Mouse (Mus musculus): ENCODE results near the gene Gm20715. TPM values are rescaled to one million over a fixed set of nuclear protein-coding genes. Genes with fewer than 3 reads are reported as not detected.

Gm20715 gene
- polyA plus RNA-seq, 1 experiment from 2014 or later: not detected

GRCm38 (mm10) chr7:6372993-6373392, 37.1 kb upstream of the Gm20715 start:
- H3K27me3 ChIP-seq (ENCODE audit: control insufficient read depth, insufficient read depth, low read depth, low read length): no peaks in the 10 kb centered on the region
- H3K9me3 ChIP-seq (ENCODE audit: control insufficient read depth, low read length): no peaks in the 10 kb centered on the region
- H3K9ac ChIP-seq (ENCODE audit: low read length): no peak overlapping the region
- no peak overlapping the region for H3K4me2 ChIP-seq (ENCODE audit: low read depth, low read length)
- no peak for ATAC-seq (ENCODE audit: low read depth)
- H3K4me1 ChIP-seq (replicated peaks; ENCODE audit: control insufficient read depth, insufficient read depth, low read length): no peaks in the 10 kb centered on the region
- no peak overlapping the region for H3K27ac ChIP-seq (ENCODE audit: low read length)
- H3K4me3 ChIP-seq (ENCODE audit: low read length): no peak overlapping the region
- WGBS: 89% methylated on average over 3 of the region's 3 CpGs
- no peaks in the 10 kb centered on the region for H3K36me3 ChIP-seq (ENCODE audit: control insufficient read depth, insufficient read depth, low read length)

- ATAC-seq (ENCODE audit: low read depth): no peak
- no peaks in the 10 kb centered on the region for H3K36me3 ChIP-seq (ENCODE audit: control insufficient read depth, insufficient read depth, low read length)
- H3K4me3 ChIP-seq (ENCODE audit: low read length): no peak overlapping the region
- no peak overlapping the region for H3K9ac ChIP-seq (ENCODE audit: low read length)
- 0 out of 2 replicates have a peak, but pooled peaks cover 2% of the 10 kb centered on the region for H3K4me1 ChIP-seq (replicated peaks; ENCODE audit: control insufficient read depth, insufficient read depth, low read length)
- H3K27ac ChIP-seq (ENCODE audit: low read length): no peak overlapping the region
- WGBS: 80% methylated on average over 8 of the region's 8 CpGs
- no peaks in the 10 kb centered on the region for H3K27me3 ChIP-seq (ENCODE audit: control insufficient read depth, insufficient read depth, low read depth, low read length)
- no peaks in the 10 kb centered on the region for H3K9me3 ChIP-seq (ENCODE audit: control insufficient read depth, low read length)
- H3K4me2 ChIP-seq (ENCODE audit: low read depth, low read length): no peak overlapping the region
Observed at GRCm38 (mm10) chr7:6378441-6378840, 31.6 kb upstream of the Gm20715 start.

GRCm38 (mm10) chr7:6381431-6381830, 28.6 kb upstream of the Gm20715 start:
- no peak for ATAC-seq (ENCODE audit: low read depth)
- Histone ChIP-seq H3K27me3 (ENCODE audit: control insufficient read depth, insufficient read depth, low read depth, low read length) (no peaks in the 10 kb centered on the region), H3K4me3 (ENCODE audit: low read length) (no peak overlapping the region), H3K9ac (ENCODE audit: low read length) (no peak overlapping the region), H3K4me1 (replicated peaks; ENCODE audit: control insufficient read depth, insufficient read depth, low read length) (peaks cover 10% of the 10 kb centered on the region), H3K4me2 (ENCODE audit: low read depth, low read length) (no peak overlapping the region), H3K36me3 (ENCODE audit: control insufficient read depth, insufficient read depth, low read length) (no peaks in the 10 kb centered on the region), H3K9me3 (ENCODE audit: control insufficient read depth, low read length) (no peaks in the 10 kb centered on the region), H3K27ac (ENCODE audit: low read length) (no peak overlapping the region)
- WGBS: 73% methylated on average over 2 of the region's 2 CpGs

- peak within 1 kb of the TSS; percentile 84 for H3K4me2 ChIP-seq (ENCODE audit: low read depth, low read length)
Observed at GRCm38 (mm10) chr7:6383044-6383455, 27.0 kb upstream of the Gm20715 start, which contains the start of gene Zfp28. TSS of gene Zfp28 (plus strand) at chr7:6383295.

GRCm38 (mm10) chr7:6384011-6384410, 26.1 kb upstream of the Gm20715 start:
- H3K4me3 ChIP-seq (ENCODE audit: low read length): peak overlapping the region; percentile 76
- no peaks in the 10 kb centered on the region for H3K9me3 ChIP-seq (ENCODE audit: control insufficient read depth, low read length)
- H3K36me3 ChIP-seq (ENCODE audit: control insufficient read depth, insufficient read depth, low read length): no peaks in the 10 kb centered on the region
- WGBS: 52% methylated on average over 8 of the region's 8 CpGs
- H3K27me3 ChIP-seq (ENCODE audit: control insufficient read depth, insufficient read depth, low read depth, low read length): no peaks in the 10 kb centered on the region
- no peak for ATAC-seq (ENCODE audit: low read depth)
- H3K27ac ChIP-seq (ENCODE audit: low read length): no peak overlapping the region
- H3K4me1 ChIP-seq (replicated peaks; ENCODE audit: control insufficient read depth, insufficient read depth, low read length): peaks cover 10% of the 10 kb centered on the region
- H3K4me2 ChIP-seq (ENCODE audit: low read depth, low read length): peak overlapping the region; percentile 84
- peak overlapping the region; percentile 82 for H3K9ac ChIP-seq (ENCODE audit: low read length)

More at GRCm38 (mm10) chr7:6383044-6383455, 27.0 kb upstream of the Gm20715 start, which contains the start of gene Zfp28:
- Histone ChIP-seq H3K27ac (ENCODE audit: low read length) (no peak within 1 kb of the TSS), H3K4me1 (replicated peaks; ENCODE audit: control insufficient read depth, insufficient read depth, low read length) (peaks cover 10% of the 10 kb centered on the region), H3K36me3 (ENCODE audit: control insufficient read depth, insufficient read depth, low read length) (no peaks in the 10 kb centered on the region), H3K9me3 (ENCODE audit: control insufficient read depth, low read length) (no peaks in the 10 kb centered on the region), H3K4me3 (ENCODE audit: low read length) (peak within 1 kb of the TSS; percentile 76), H3K9ac (ENCODE audit: low read length) (peak within 1 kb of the TSS; percentile 82), H3K27me3 (ENCODE audit: control insufficient read depth, insufficient read depth, low read depth, low read length) (no peaks in the 10 kb centered on the region)
- WGBS: under 1% methylated on average over 28 of the region's 28 CpGs
- peak; percentile 98 for ATAC-seq (ENCODE audit: low read depth)

GRCm38 (mm10) chr7:6386995-6387394, 23.1 kb upstream of the Gm20715 start:
- Histone ChIP-seq H3K27ac (ENCODE audit: low read length) (no peak overlapping the region; the same call in 1 of the 2 replicates), H3K4me1 (replicated peaks; ENCODE audit: control insufficient read depth, insufficient read depth, low read length) (peaks cover 10% of the 10 kb centered on the region), H3K9ac (ENCODE audit: low read length) (no peak overlapping the region), H3K4me2 (ENCODE audit: low read depth, low read length) (no peak overlapping the region), H3K4me3 (ENCODE audit: low read length) (no peak overlapping the region), H3K9me3 (ENCODE audit: control insufficient read depth, low read length) (no peaks in the 10 kb centered on the region), H3K27me3 (ENCODE audit: control insufficient read depth, insufficient read depth, low read depth, low read length) (no peaks in the 10 kb centered on the region), H3K36me3 (ENCODE audit: control insufficient read depth, insufficient read depth, low read length) (peaks cover 4% of the 10 kb centered on the region; the same call in 1 of the 2 replicates)
- no peak for ATAC-seq (ENCODE audit: low read depth)
- 79% methylated on average over 8 of the region's 8 CpGs for WGBS

- 85% methylated on average over 5 of the region's 5 CpGs for WGBS
Observed at GRCm38 (mm10) chr7:6388971-6389370, 21.1 kb upstream of the Gm20715 start.

GRCm38 (mm10) chr7:6389449-6389848, 20.6 kb upstream of the Gm20715 start:
- ATAC-seq (ENCODE audit: low read depth): no peak
- no peaks in the 10 kb centered on the region for H3K9me3 ChIP-seq (ENCODE audit: control insufficient read depth, low read length)
- no peak overlapping the region for H3K27ac ChIP-seq (ENCODE audit: low read length)
- 69% methylated on average over 5 of the region's 5 CpGs for WGBS
- no peaks in the 10 kb centered on the region for H3K4me1 ChIP-seq (replicated peaks; ENCODE audit: control insufficient read depth, insufficient read depth, low read length)
- H3K4me2 ChIP-seq (ENCODE audit: low read depth, low read length): no peak overlapping the region
- H3K36me3 ChIP-seq (ENCODE audit: control insufficient read depth, insufficient read depth, low read length): peaks cover 19% of the 10 kb centered on the region
- H3K27me3 ChIP-seq (ENCODE audit: control insufficient read depth, insufficient read depth, low read depth, low read length): no peaks in the 10 kb centered on the region
- no peak overlapping the region for H3K9ac ChIP-seq (ENCODE audit: low read length)
- H3K4me3 ChIP-seq (ENCODE audit: low read length): no peak overlapping the region

More at GRCm38 (mm10) chr7:6388971-6389370, 21.1 kb upstream of the Gm20715 start:
- Histone ChIP-seq H3K9ac (ENCODE audit: low read length) (no peak overlapping the region), H3K36me3 (ENCODE audit: control insufficient read depth, insufficient read depth, low read length) (peaks cover 16% of the 10 kb centered on the region), H3K27me3 (ENCODE audit: control insufficient read depth, insufficient read depth, low read depth, low read length) (no peaks in the 10 kb centered on the region), H3K4me3 (ENCODE audit: low read length) (no peak overlapping the region), H3K27ac (ENCODE audit: low read length) (no peak overlapping the region), H3K4me1 (replicated peaks; ENCODE audit: control insufficient read depth, insufficient read depth, low read length) (peaks cover 3% of the 10 kb centered on the region), H3K4me2 (ENCODE audit: low read depth, low read length) (no peak overlapping the region), H3K9me3 (ENCODE audit: control insufficient read depth, low read length) (no peaks in the 10 kb centered on the region)
- ATAC-seq (ENCODE audit: low read depth): no peak

GRCm38 (mm10) chr7:6397996-6398975, 11.8 kb upstream of the Gm20715 start, which contains the start of gene Smim17:
TSS of gene Smim17 (plus strand) at chr7:6398715.
- Histone ChIP-seq H3K4me2 (ENCODE audit: low read depth, low read length) (peak within 1 kb of the TSS; percentile 75), H3K4me3 (ENCODE audit: low read length) (peak within 1 kb of the TSS; percentile 56), H3K36me3 (ENCODE audit: control insufficient read depth, insufficient read depth, low read length) (peaks cover 9% of the 10 kb centered on the region; the same call in 1 of the 2 replicates), H3K9me3 (ENCODE audit: control insufficient read depth, low read length) (no peaks in the 10 kb centered on the region), H3K4me1 (replicated peaks; ENCODE audit: control insufficient read depth, insufficient read depth, low read length) (peaks cover 5% of the 10 kb centered on the region; the same call in 1 of the 2 replicates), H3K9ac (ENCODE audit: low read length) (peak within 1 kb of the TSS; percentile 71), H3K27me3 (ENCODE audit: control insufficient read depth, insufficient read depth, low read depth, low read length) (no peaks in the 10 kb centered on the region), H3K27ac (ENCODE audit: low read length) (no peak within 1 kb of the TSS)
- ATAC-seq (ENCODE audit: low read depth): peak; percentile 88
- WGBS: 25% methylated on average over 25 of the region's 25 CpGs

Measured in lung, embryonic 16.5 days (tissue).